Mouse (Mus musculus): ENCODE measurements around the gene Ifrd1. TPM values are rescaled to one million over a fixed set of nuclear protein-coding genes. Genes with fewer than 3 reads are reported as not detected.

The Ifrd1 gene
- polyA plus RNA-seq, 1 experiment from 2014 or later = 156 TPM

DNA sequence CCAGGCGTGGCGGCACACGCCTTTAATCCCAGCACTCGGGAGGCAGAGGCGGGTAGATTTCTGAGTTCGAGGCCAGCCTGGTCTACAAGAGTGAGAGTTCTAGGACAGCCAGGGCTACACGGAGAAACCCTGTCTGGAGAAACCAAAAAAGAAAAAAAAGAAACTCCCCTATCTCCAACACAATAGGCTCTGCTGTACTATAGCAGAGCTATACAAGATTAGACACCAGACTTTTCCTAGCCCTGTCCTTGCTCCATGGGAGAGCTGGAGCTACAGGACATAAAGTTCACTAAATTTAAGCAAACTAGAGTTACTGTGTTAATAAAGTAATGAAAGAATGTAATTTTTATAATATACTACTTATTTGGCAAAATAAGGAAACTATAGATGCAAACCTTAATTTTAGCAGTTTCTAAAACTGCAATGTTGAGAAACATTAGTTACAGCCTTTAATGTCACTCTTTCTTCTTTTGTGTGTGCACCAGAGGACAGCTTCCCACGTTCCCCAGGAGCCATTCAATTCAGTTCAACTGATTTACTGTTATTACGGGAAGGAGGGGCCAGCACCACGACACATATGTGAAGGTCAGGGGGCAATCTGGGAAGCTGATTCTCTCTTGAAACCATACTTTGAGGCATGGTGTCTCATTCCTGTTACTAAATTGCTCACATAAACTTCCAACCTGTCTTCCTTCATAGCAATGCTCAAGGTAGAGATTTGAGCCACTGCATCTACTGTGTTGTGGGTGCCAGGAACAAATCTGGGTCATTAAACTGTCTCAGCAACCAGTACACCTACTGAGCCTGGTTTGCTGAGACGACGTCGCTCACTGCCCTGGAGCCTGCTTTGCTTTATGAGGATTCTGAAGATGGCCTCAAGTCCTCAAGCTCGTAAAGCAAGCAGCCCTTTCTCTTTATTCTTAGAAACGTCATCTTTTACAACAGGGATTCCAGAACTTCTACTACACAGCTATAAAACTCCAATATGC is 33.1 kb downstream of the Ifrd1 start:
- Histone ChIP-seq H3K4me1 (ENCODE audit: control insufficient read depth, insufficient read depth, low read depth, low read length) (peaks cover 3% of the 10 kb centered on the region), H3K9me3 (ENCODE audit: control insufficient read depth, low read length) (no peaks in the 10 kb centered on the region), H3K4me3 (ENCODE audit: low read length) (no peak overlapping the region), H3K27ac (ENCODE audit: low read depth, low read length) (no peak overlapping the region), H3K36me3 (ENCODE audit: control insufficient read depth, insufficient read depth, low read length) (peaks cover 38% of the 10 kb centered on the region), H3K27me3 (replicated peaks; ENCODE audit: control insufficient read depth, insufficient read depth, low read length) (no peaks in the 10 kb centered on the region), H3K4me2 (ENCODE audit: low read length) (no peak overlapping the region), H3K9ac (ENCODE audit: low read depth, low read length) (no peak overlapping the region)
- no peak for ATAC-seq
- WGBS = 89% methylated on average over 15 of the region's 15 CpGs

- Histone ChIP-seq H3K9ac (ENCODE audit: low read depth, low read length) (no peak overlapping the region), H3K36me3 (ENCODE audit: control insufficient read depth, insufficient read depth, low read length) (peaks cover 38% of the 10 kb centered on the region), H3K27ac (ENCODE audit: low read depth, low read length) (no peak overlapping the region), H3K4me2 (ENCODE audit: low read length) (no peak overlapping the region), H3K27me3 (replicated peaks; ENCODE audit: control insufficient read depth, insufficient read depth, low read length) (no peaks in the 10 kb centered on the region), H3K4me3 (ENCODE audit: low read length) (no peak overlapping the region), H3K4me1 (ENCODE audit: control insufficient read depth, insufficient read depth, low read depth, low read length) (no peaks in the 10 kb centered on the region), H3K9me3 (ENCODE audit: control insufficient read depth, low read length) (no peaks in the 10 kb centered on the region)
- WGBS = 83% methylated on average over 3 of the region's 3 CpGs
- no peak for ATAC-seq
Measured at GRCm38 (mm10) chr12:40209049-40209448, 39.3 kb downstream of the Ifrd1 start.

DNA sequence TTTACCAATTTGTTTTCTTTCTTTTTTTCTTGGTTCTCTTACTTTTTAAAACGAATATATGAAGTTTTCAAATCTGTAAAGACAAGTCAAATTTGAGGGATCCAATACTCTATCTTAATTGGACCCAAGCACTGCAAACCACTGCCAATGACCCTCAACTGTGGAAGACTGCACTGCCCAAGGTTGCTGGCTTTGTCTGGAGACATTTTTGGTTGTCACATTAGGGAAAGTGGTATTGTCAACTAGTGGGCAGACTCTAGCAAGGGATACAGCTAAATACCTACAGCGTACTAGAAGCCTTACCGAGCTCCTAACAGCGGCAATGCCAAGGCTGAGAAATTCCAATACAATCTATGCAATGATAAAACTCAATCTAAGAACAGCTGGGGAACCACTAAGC is 40.4 kb downstream of the Ifrd1 start:
- Histone ChIP-seq H3K4me2 (ENCODE audit: low read length) (no peak overlapping the region), H3K9me3 (ENCODE audit: control insufficient read depth, low read length) (no peaks in the 10 kb centered on the region), H3K4me1 (ENCODE audit: control insufficient read depth, insufficient read depth, low read depth, low read length) (no peaks in the 10 kb centered on the region), H3K27me3 (replicated peaks; ENCODE audit: control insufficient read depth, insufficient read depth, low read length) (no peaks in the 10 kb centered on the region), H3K27ac (ENCODE audit: low read depth, low read length) (no peak overlapping the region), H3K4me3 (ENCODE audit: low read length) (no peak overlapping the region), H3K36me3 (ENCODE audit: control insufficient read depth, insufficient read depth, low read length) (peaks cover 32% of the 10 kb centered on the region), H3K9ac (ENCODE audit: low read depth, low read length) (no peak overlapping the region)
- no peak for ATAC-seq
- 98% methylated on average over 4 of the region's 4 CpGs for WGBS

- 93% methylated on average over 7 of the region's 7 CpGs for WGBS
- no peaks in the 10 kb centered on the region for H3K9me3 ChIP-seq (ENCODE audit: control insufficient read depth, low read length)
- no peak for ATAC-seq
- H3K27ac ChIP-seq (ENCODE audit: low read depth, low read length) = no peak overlapping the region
- H3K4me3 ChIP-seq (ENCODE audit: low read length) = no peak overlapping the region
- H3K4me2 ChIP-seq (ENCODE audit: low read length) = no peak overlapping the region
- H3K36me3 ChIP-seq (ENCODE audit: control insufficient read depth, insufficient read depth, low read length) = peaks cover 26% of the 10 kb centered on the region
- no peaks in the 10 kb centered on the region for H3K4me1 ChIP-seq (ENCODE audit: control insufficient read depth, insufficient read depth, low read depth, low read length)
- H3K27me3 ChIP-seq (replicated peaks; ENCODE audit: control insufficient read depth, insufficient read depth, low read length) = no peaks in the 10 kb centered on the region
- no peak overlapping the region for H3K9ac ChIP-seq (ENCODE audit: low read depth, low read length)
Measured at GRCm38 (mm10) chr12:40202161-40203035, 45.9 kb downstream of the Ifrd1 start.

- no peak for ATAC-seq
- 90% methylated on average over 6 of the region's 6 CpGs for WGBS
Measured at GRCm38 (mm10) chr12:40200484-40201235, 47.6 kb downstream of the Ifrd1 start.

DNA sequence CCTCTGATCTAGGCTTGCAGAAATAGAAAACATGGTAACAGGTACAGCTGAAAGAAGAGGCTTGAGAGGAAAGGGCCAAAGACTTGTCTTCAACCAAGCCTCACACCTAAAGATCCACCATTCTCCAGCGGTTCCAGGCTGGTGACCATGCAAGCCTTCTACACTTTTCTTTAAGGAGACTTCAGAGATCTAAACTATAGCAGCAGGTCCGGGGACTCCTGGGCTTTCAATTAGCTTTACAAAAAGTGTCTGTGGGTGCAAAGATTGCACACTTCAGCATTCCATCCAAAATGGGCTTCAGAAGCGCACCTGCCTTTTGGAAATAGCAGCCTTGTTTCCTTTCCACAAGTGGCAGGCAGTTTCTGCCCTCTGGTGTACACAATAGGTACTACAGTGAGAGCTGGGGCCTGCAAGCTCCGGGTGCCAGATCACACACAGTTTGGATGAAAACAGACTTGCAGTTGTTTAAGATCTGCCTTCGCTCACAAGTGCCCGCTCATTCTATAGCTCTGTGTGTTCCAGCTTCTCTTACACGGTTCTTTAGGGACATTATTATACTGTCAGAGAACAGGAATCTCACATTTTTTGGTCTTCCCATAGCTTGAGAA is 48.4 kb downstream of the Ifrd1 start:
- H3K4me3 ChIP-seq (ENCODE audit: low read length) = no peak overlapping the region
- H3K4me1 ChIP-seq (ENCODE audit: control insufficient read depth, insufficient read depth, low read depth, low read length) = no peaks in the 10 kb centered on the region
- H3K27me3 ChIP-seq (replicated peaks; ENCODE audit: control insufficient read depth, insufficient read depth, low read length) = no peaks in the 10 kb centered on the region
- ATAC-seq = peak; percentile 52
- H3K4me2 ChIP-seq (ENCODE audit: low read length) = no peak overlapping the region
- WGBS = 50% methylated on average over 7 of the region's 7 CpGs
- H3K27ac ChIP-seq (ENCODE audit: low read depth, low read length) = no peak overlapping the region
- peaks cover 14% of the 10 kb centered on the region for H3K36me3 ChIP-seq (ENCODE audit: control insufficient read depth, insufficient read depth, low read length)
- H3K9me3 ChIP-seq (ENCODE audit: control insufficient read depth, low read length) = no peaks in the 10 kb centered on the region
- H3K9ac ChIP-seq (ENCODE audit: low read depth, low read length) = no peak overlapping the region

More at GRCm38 (mm10) chr12:40200484-40201235, 47.6 kb downstream of the Ifrd1 start:
- Histone ChIP-seq H3K27me3 (replicated peaks; ENCODE audit: control insufficient read depth, insufficient read depth, low read length) (no peaks in the 10 kb centered on the region), H3K36me3 (ENCODE audit: control insufficient read depth, insufficient read depth, low read length) (peaks cover 20% of the 10 kb centered on the region), H3K27ac (ENCODE audit: low read depth, low read length) (no peak overlapping the region), H3K4me2 (ENCODE audit: low read length) (no peak overlapping the region), H3K4me3 (ENCODE audit: low read length) (no peak overlapping the region), H3K9ac (ENCODE audit: low read depth, low read length) (no peak overlapping the region), H3K9me3 (ENCODE audit: control insufficient read depth, low read length) (no peaks in the 10 kb centered on the region), H3K4me1 (ENCODE audit: control insufficient read depth, insufficient read depth, low read depth, low read length) (no peaks in the 10 kb centered on the region)

DNA sequence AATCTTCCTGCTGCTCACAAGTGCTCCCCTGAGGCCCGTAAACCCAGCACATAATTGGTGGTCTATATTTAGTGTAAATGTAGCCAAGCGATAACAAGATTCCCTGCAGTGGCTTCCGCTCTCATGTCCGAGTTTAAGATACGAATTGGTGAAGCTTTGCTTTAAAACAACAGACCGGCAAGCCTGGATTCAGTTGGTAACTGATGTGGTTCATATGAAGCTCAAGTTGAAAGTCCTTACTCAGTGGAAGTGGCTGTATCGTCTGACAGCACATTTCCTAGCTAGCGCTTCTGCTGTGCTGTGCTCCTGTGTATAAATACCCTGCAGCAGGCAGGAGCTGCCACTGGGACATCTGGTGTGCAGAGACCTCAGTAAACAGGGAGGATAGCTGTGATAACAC is 49.0 kb downstream of the Ifrd1 start, which contains the start of gene Lsmem1:
TSS of gene Lsmem1 (minus strand) at position 189 of the 400 bp plus-strand sequence.
- Histone ChIP-seq H3K4me1 (ENCODE audit: control insufficient read depth, insufficient read depth, low read depth, low read length) (no peaks in the 10 kb centered on the region), H3K27ac (ENCODE audit: low read depth, low read length) (no peak within 1 kb of the TSS), H3K4me3 (ENCODE audit: low read length) (no peak within 1 kb of the TSS), H3K27me3 (replicated peaks; ENCODE audit: control insufficient read depth, insufficient read depth, low read length) (no peaks in the 10 kb centered on the region), H3K36me3 (ENCODE audit: control insufficient read depth, insufficient read depth, low read length) (peaks cover 10% of the 10 kb centered on the region), H3K9ac (ENCODE audit: low read depth, low read length) (no peak within 1 kb of the TSS), H3K4me2 (ENCODE audit: low read length) (no peak within 1 kb of the TSS), H3K9me3 (ENCODE audit: control insufficient read depth, low read length) (no peaks in the 10 kb centered on the region)
- 82% methylated on average over 8 of the region's 8 CpGs for WGBS
- peak; percentile 67 for ATAC-seq

DNA sequence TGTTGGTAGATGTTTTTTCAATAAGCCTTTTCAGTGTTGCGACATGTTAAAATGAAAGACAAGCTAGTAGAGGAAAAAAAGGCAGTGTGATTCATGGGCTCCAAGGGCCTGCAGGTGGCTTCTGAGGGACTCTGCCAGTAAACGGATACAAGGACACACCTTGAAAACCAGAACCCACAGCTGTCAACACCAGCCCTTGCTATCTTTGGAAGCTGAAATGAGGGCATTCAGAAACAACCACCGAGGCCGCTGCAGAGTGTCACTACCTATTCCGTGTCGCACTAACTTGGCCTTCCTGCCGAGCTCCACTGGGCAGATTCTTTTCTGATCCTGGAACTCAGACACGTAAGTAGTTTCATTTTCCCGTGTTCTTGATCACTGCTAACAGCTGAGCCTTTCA is 49.9 kb downstream of the Ifrd1 start:
- H3K4me1 ChIP-seq (ENCODE audit: control insufficient read depth, insufficient read depth, low read depth, low read length) = no peaks in the 10 kb centered on the region
- 84% methylated on average over 9 of the region's 9 CpGs for WGBS
- H3K27me3 ChIP-seq (replicated peaks; ENCODE audit: control insufficient read depth, insufficient read depth, low read length) = no peaks in the 10 kb centered on the region
- peaks cover 7% of the 10 kb centered on the region; the same call in 1 of the 2 replicates for H3K36me3 ChIP-seq (ENCODE audit: control insufficient read depth, insufficient read depth, low read length)
- H3K4me2 ChIP-seq (ENCODE audit: low read length) = no peak overlapping the region
- no peak overlapping the region for H3K4me3 ChIP-seq (ENCODE audit: low read length)
- H3K9me3 ChIP-seq (ENCODE audit: control insufficient read depth, low read length) = no peaks in the 10 kb centered on the region
- H3K9ac ChIP-seq (ENCODE audit: low read depth, low read length) = no peak overlapping the region
- no peak for ATAC-seq
- no peak overlapping the region for H3K27ac ChIP-seq (ENCODE audit: low read depth, low read length)
